Mouse (Mus musculus) cortical plate, adult 2 months (tissue): ENCODE measurements around the gene Phc2.

Experiments used
- CTCF ChIP-seq: fragments of 200-500 bp; IDR thresholded peaks from 2 replicates; pipeline ENCODE4 v1.5.1; 2011; ENCODE audit warnings: mild to moderate bottlenecking, control low read depth, low read length; ENCODE audit not compliant: insufficient read depth; ENCODE audit errors: extremely low read depth
- POLR2A ChIP-seq: fragments of 200-500 bp; IDR thresholded peaks from 2 replicates; pipeline ENCODE4 v1.6.1; 2011; ENCODE audit warnings: mild to moderate bottlenecking, low read length, control low read depth; ENCODE audit not compliant: insufficient read depth; ENCODE audit errors: extremely low read depth

GRCm38 (mm10) chr4:128698011-128698861, 43.7 kb downstream of the Phc2 start:
- TF ChIP-seq POLR2A (no peak), CTCF (no peak)
